Mouse (Mus musculus) adrenal gland, adult 8-10 months (tissue): Measurements from ENCODE around the gene Ulk4. TPM values are rescaled to one million over a fixed set of nuclear protein-coding genes. Genes with fewer than 3 reads are reported as not detected.

ENCODE experiments used
- DNase-seq: peaks from one replicate; pipeline ENCODE4 v3.0.0; 2022
- total RNA-seq, 4 experiments: library from RNA; stranded (reverse); gene quantifications; 2 replicates each; pipeline ENCODE4 v1.2.4; 2022

Gene Ulk4
- total RNA-seq, 4 experiments from 2014 or later = 1.7 to 4.8 (median 2.6) TPM

GRCm38 (mm10) chr9:121192601-121193370 lies 84.2 kb downstream of the Ulk4 start:
- no peak for DNase-seq

- no peak for DNase-seq
These were observed 89.2 kb downstream of the Ulk4 start for GRCm38 (mm10) chr9:121187811-121188210.

- no peak for DNase-seq
These were observed 91.2 kb downstream of the Ulk4 start for GRCm38 (mm10) chr9:121185796-121186195.

- DNase-seq = no peak
These were observed 100.6 kb downstream of the Ulk4 start for GRCm38 (mm10) chr9:121176350-121176749.

GRCm38 (mm10) chr9:121175201-121175600 lies 101.8 kb downstream of the Ulk4 start:
- DNase-seq = no peak

- no peak for DNase-seq
These were observed 104.9 kb downstream of the Ulk4 start for GRCm38 (mm10) chr9:121172123-121172522.

GRCm38 (mm10) chr9:121171609-121172008 lies 105.4 kb downstream of the Ulk4 start:
- no peak for DNase-seq

GRCm38 (mm10) chr9:121164607-121165006 lies 112.4 kb downstream of the Ulk4 start:
- no peak for DNase-seq

- no peak for DNase-seq
These were observed 114.2 kb downstream of the Ulk4 start for GRCm38 (mm10) chr9:121162789-121163188.

- DNase-seq = no peak
These were observed 115.0 kb downstream of the Ulk4 start for GRCm38 (mm10) chr9:121161818-121162565.

- no peak for DNase-seq
These were observed 120.7 kb downstream of the Ulk4 start for GRCm38 (mm10) chr9:121156253-121156831.

- DNase-seq = no peak
These were observed 123.7 kb downstream of the Ulk4 start for GRCm38 (mm10) chr9:121153276-121153675.

GRCm38 (mm10) chr9:121148602-121149001 lies 128.4 kb downstream of the Ulk4 start:
- DNase-seq = no peak

- DNase-seq = no peak
These were observed 133.8 kb downstream of the Ulk4 start for GRCm38 (mm10) chr9:121143208-121143607.

- DNase-seq = no peak
These were observed 144.4 kb downstream of the Ulk4 start for GRCm38 (mm10) chr9:121132549-121132948.

GRCm38 (mm10) chr9:121129533-121129932 lies 147.5 kb downstream of the Ulk4 start:
- DNase-seq = no peak

GRCm38 (mm10) chr9:121128934-121129333 lies 148.1 kb downstream of the Ulk4 start:
- DNase-seq = no peak

GRCm38 (mm10) chr9:121127025-121127424 lies 150.0 kb downstream of the Ulk4 start:
- no peak for DNase-seq

- DNase-seq = no peak
These were observed 152.3 kb downstream of the Ulk4 start for GRCm38 (mm10) chr9:121124705-121125104.

GRCm38 (mm10) chr9:121122039-121122438 lies 155.0 kb downstream of the Ulk4 start:
- DNase-seq = no peak

GRCm38 (mm10) chr9:121117936-121118335 lies 159.1 kb downstream of the Ulk4 start:
- DNase-seq = no peak

GRCm38 (mm10) chr9:121112131-121112530 lies 164.9 kb downstream of the Ulk4 start:
- DNase-seq = no peak

GRCm38 (mm10) chr9:121108110-121108509 lies 168.9 kb downstream of the Ulk4 start:
- DNase-seq = peak; percentile 43
